Mouse (Mus musculus) megakaryocyte, embryonic 14.5 days (primary cell): ENCODE measurements around the gene Gm5134.

Source experiments
- FLI1 ChIP-seq: IDR thresholded peaks from 2 replicates; pipeline ENCODE4 v1.6.1; 2012; ENCODE audit warnings: low read length, inconsistent platforms, mixed read lengths
- GATA1 ChIP-seq: IDR thresholded peaks from 3 replicates; pipeline ENCODE4 v1.6.1; 2012; ENCODE audit warnings: mixed read lengths, low read length, inconsistent platforms, borderline replicate concordance

- TF ChIP-seq GATA1 (no peak), FLI1 (no peak)
Measured at GRCm38 (mm10) chr10:75995463-75995862, 41.1 kb downstream of the Gm5134 start.
